Mouse (Mus musculus) CD4-positive, CD25-positive, alpha-beta regulatory T cell, adult 4 months (primary cell): ENCODE data around the gene Nxn. TPM values are rescaled to one million over a fixed set of nuclear protein-coding genes. Genes with fewer than 3 reads are reported as not detected.

Source experiments
- ATAC-seq: one replicate; pipeline ENCODE4 v1.8.0; 2017
- polyA plus RNA-seq, 2 experiments: library from polyadenylated mRNA; unstranded; fragments of 100-300 nt; shearing (Covaris generic); gene quantifications; one replicate each; pipeline ENCODE4 v1.2.1; 2017

Gene Nxn
- polyA plus RNA-seq, 2 experiments from 2014 or later = 1.3 to 2.0 TPM

- ATAC-seq = no peak
These were observed 37.5 kb downstream of the Nxn start for GRCm38 (mm10) chr11:76361422-76361821.

- ATAC-seq = no peak
These were observed 38.7 kb downstream of the Nxn start for GRCm38 (mm10) chr11:76360255-76360654.

GRCm38 (mm10) chr11:76358628-76359320, 40.2 kb downstream of the Nxn start:
- no peak for ATAC-seq

GRCm38 (mm10) chr11:76357464-76357863, 41.5 kb downstream of the Nxn start:
- no peak for ATAC-seq

- no peak for ATAC-seq
These were observed 42.8 kb downstream of the Nxn start for GRCm38 (mm10) chr11:76356091-76356490.

- ATAC-seq = no peak
These were observed 43.5 kb downstream of the Nxn start for GRCm38 (mm10) chr11:76355425-76355824.

DNA sequence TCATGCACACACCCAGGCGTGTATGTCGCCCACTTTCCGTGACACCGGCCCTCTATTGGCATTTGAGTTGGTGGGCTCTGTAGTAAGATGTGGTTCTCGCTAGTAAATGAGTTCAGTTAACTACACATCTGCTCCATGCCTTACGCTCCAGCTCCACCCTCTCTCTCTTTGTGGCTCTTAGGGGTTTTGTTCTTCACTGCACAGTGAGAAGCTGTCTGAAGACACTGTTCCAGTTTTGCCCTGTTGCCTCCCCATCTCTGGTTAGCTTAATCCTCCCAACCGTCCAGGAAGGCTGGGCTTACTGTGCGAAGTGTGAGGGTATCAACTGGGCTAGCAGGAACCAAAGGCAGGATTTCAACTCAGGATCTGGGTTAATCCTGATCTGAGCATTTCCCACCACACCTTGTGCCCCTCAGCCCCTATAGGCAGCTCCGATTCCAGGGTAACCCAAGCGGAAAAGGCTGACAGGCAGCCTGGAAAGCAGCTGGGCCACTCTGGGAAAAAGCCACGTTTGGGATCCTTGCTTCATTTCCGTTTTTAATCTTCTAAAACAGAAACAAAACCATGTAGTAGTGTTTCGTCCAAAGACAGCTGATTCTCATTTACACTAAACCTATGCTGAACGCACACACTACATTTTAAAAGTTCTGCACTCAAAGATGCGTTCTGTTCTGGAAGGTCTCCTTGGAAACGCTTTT, 45.9 kb downstream of the Nxn start:
- ATAC-seq = no peak

- ATAC-seq = no peak
These were observed 47.3 kb downstream of the Nxn start for GRCm38 (mm10) chr11:76351624-76352011.

- ATAC-seq = no peak
These were observed 47.9 kb downstream of the Nxn start for GRCm38 (mm10) chr11:76350931-76351623.

DNA sequence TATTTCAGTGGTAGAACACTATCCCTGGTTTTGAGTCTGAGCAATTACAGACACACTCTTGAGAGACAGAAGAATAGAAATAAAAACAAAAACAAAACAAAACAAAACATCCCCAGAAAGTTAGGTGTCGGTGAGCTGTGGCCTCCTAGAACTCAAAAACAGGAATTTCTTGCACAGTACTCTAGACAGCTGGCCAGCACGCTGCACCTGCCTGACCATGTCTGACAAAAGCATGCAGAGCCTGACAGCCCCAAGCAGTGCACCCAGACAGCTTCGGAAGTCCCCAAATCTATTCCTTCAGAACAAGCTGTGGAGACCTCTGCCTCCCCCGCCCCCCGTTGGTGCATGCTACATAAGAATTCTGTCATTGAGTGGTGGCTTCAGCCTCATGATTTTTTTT, 49.1 kb downstream of the Nxn start:
- no peak for ATAC-seq

- no peak for ATAC-seq
These were observed 51.4 kb downstream of the Nxn start for GRCm38 (mm10) chr11:76347589-76347988.

DNA sequence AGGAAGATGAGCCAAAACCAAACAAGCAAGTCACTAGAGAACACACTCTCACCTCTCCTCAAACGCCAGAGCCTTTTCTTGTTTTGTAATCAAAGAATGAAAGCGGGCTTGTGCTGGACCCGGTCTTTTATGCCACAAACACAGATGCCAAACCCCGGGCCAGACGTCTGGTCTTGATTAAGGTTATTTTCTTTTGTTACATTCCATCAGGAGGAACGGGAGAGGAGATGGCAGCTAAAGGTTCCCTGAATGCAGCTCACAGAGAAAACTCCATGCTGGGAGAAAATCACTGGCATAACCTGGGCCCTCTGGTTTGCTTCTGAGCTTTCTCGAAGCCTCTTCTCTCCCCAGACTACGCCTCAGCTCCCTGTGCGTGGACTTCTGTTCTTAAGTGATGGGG, 55.9 kb downstream of the Nxn start:
- no peak for ATAC-seq

- no peak for ATAC-seq
These were observed 56.9 kb downstream of the Nxn start for GRCm38 (mm10) chr11:76341884-76342645.

DNA sequence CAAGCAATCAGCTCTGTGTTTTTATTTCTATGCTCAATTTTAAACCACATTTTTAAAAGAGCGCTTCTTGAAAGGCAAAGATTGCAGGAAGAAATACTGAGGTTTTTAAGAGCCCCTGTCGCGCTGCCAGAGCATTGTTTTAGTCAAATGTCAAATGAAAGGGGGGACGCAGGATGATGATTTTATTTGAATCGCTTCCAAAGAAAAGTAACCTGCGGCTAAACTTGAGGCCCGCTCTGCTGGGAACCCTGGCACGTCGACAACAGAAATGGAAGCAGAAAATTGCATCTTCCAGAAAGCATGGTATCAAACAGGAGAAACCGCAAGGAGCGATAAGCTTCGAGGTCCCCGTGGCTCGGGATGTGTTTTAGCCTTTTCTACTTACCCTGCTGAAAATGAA, 57.8 kb downstream of the Nxn start:
- ATAC-seq = no peak

DNA sequence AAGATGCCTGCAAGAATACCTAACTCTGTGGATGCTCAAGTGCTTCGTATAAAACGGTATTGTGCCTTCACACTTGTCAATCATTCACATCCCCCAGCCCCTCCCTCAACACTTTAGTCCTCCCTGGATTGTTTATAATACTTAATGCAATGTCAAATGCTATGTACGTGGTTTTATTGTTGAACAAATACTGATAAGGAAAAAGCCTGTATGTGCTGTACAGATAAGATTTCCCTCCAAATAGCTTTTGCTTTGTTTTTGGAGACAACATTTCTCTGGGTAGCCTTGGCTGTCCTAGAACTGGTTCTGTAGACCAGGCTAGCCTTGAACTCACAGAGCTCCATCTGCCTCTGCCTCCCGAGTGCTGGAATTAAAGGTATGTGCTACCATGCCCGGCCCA, 59.1 kb downstream of the Nxn start:
- no peak for ATAC-seq

DNA sequence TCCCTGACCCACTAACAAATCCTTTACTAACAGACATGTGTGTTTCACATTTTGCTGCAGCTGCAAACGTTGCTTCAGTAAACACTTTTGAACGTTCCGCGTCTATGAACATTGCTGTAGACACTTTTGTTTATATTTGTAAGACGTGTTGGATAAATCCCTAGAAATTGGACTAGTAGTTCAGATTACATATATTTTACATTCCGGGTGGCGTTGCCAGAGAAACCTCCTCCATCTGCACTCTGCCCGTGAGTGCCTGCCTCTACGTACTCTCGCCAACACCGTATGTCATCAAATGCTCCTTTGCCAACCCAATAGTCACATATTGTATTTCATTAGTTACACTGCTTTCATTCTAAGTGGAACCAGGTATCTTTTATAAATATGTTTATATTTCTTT, 59.8 kb downstream of the Nxn start:
- no peak for ATAC-seq

- no peak for ATAC-seq
These were observed 60.3 kb downstream of the Nxn start for GRCm38 (mm10) chr11:76338656-76339055.

DNA sequence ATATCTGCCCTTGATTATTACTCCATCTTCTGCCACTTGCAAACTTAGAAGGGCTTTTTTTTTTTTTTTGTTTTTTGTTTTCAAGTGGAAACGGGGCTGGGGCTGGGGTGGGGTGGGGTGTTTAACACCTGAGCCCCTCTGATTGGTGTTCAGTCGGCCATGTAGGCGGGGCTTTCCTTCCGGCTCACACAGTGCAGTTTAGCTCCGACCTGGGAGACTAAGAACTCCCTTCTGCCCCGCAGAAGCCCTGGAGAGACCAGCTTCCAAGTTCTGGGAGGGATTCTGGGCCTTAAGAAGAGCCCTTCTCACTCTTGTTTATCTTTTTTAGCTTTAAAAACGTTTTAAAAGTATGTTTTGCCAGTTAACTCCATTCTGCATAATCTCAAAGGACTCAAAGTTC, 61.2 kb downstream of the Nxn start:
- no peak for ATAC-seq

GRCm38 (mm10) chr11:76337236-76337635, 61.7 kb downstream of the Nxn start:
- no peak for ATAC-seq

- no peak for ATAC-seq
These were observed 62.7 kb downstream of the Nxn start for GRCm38 (mm10) chr11:76336224-76336623.

DNA sequence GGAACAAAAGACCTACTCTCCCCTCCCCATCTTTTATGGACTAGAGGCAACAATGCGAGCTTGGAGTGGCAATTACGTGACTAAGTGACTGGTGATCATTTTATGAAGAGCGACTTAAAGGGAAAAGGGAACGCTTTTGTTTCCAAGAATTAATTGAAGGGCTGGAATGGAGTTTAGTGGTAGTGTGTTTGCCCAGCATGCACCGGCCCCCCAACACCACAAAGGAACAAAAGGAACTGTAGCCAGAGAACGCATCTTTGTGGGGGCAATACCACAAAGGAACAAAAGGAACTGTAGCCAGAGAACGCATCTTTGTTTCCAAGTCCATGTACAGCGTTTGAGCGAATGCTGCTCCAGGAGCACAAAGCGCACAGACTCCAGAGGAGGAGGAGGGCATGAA, 64.0 kb downstream of the Nxn start:
- no peak for ATAC-seq

DNA sequence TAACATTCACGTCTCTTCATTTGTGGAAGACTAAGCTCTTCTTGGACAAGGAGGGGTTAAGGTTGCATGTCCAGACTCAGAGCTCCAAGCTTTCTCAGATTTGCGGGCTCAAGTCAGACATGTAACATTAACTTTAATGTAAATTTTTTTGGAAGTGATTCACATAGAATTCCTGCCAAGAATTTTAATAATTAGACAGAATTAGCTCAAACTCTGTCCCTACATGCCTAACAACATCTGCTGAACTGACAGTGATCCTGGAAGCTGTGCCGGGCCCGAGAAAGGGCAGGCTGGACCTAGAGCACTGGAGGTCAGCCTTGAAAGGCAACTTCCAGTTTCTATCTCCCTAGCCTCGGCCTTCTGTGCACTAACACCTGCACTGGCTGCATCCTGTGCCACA, 66.7 kb downstream of the Nxn start:
- ATAC-seq = no peak
